Mouse (Mus musculus) testis, postnatal 14 days (tissue): ENCODE measurements around the gene Hypk.
A peak's percentile ranks its signal among the peaks of the same experiment; 100 is the strongest.

Source experiments
- DNase-seq: peaks from one replicate; pipeline ENCODE4 v3.0.0; 2021; ENCODE audit warnings: low spot score

Hypk gene

GRCm38 (mm10) chr2:121452990-121453389 is at the start of gene Hypk:
Gene Hypk, plus strand, starts transcription at chr2:121453290.
- no peak for DNase-seq

GRCm38 (mm10) chr2:121403296-121403695 is 49.8 kb upstream of the Hypk start:
- no peak for DNase-seq

- DNase-seq = no peak
Measured at GRCm38 (mm10) chr2:121408160-121408559, 44.9 kb upstream of the Hypk start.

- DNase-seq = peak; percentile 42
Measured at GRCm38 (mm10) chr2:121412843-121413386, 40.2 kb upstream of the Hypk start.

- DNase-seq = peak; percentile 97
Measured at GRCm38 (mm10) chr2:121413387-121414042, 39.6 kb upstream of the Hypk start, which contains the start of the genes Pdia3 and Catsper2. Gene Pdia3, plus strand, starts transcription at chr2:121413775. Gene Catsper2, minus strand, starts transcription at chr2:121413792.

- DNase-seq = no peak
Measured at GRCm38 (mm10) chr2:121414139-121414685, 38.9 kb upstream of the Hypk start.

- DNase-seq = no peak
Measured at GRCm38 (mm10) chr2:121415103-121415502, 38.0 kb upstream of the Hypk start.

- DNase-seq = no peak
Measured at GRCm38 (mm10) chr2:121415591-121415990, 37.5 kb upstream of the Hypk start.

GRCm38 (mm10) chr2:121416356-121416755 is 36.7 kb upstream of the Hypk start:
- DNase-seq = no peak

GRCm38 (mm10) chr2:121418476-121418875 is 34.6 kb upstream of the Hypk start:
- no peak for DNase-seq

GRCm38 (mm10) chr2:121423166-121423565 is 29.9 kb upstream of the Hypk start:
- DNase-seq = no peak

- DNase-seq = no peak
Measured at GRCm38 (mm10) chr2:121425890-121426289, 27.2 kb upstream of the Hypk start.

GRCm38 (mm10) chr2:121434854-121435253 is 18.2 kb upstream of the Hypk start:
- DNase-seq = no peak

GRCm38 (mm10) chr2:121439746-121440145 is 13.3 kb upstream of the Hypk start:
- DNase-seq = no peak

- no peak for DNase-seq
Measured at GRCm38 (mm10) chr2:121440834-121441605, 12.1 kb upstream of the Hypk start.

GRCm38 (mm10) chr2:121441800-121442199 is 11.3 kb upstream of the Hypk start:
- peak; percentile 59 for DNase-seq

- DNase-seq = peak; percentile 63
Measured at GRCm38 (mm10) chr2:121442259-121443067, 10.6 kb upstream of the Hypk start.

- no peak for DNase-seq
Measured at GRCm38 (mm10) chr2:121443068-121443349, 10.1 kb upstream of the Hypk start.

- no peak for DNase-seq
Measured at GRCm38 (mm10) chr2:121444178-121444577, 8.9 kb upstream of the Hypk start, which contains the start of gene Ell3. Gene Ell3, minus strand, starts transcription at chr2:121444278.

GRCm38 (mm10) chr2:121445117-121445516 is 8.0 kb upstream of the Hypk start:
- no peak for DNase-seq

GRCm38 (mm10) chr2:121446506-121446905 is 6.6 kb upstream of the Hypk start:
- DNase-seq = peak; percentile 53

- no peak for DNase-seq
Measured at GRCm38 (mm10) chr2:121447006-121447405, 6.1 kb upstream of the Hypk start.
